In the genomic region with DNA sequence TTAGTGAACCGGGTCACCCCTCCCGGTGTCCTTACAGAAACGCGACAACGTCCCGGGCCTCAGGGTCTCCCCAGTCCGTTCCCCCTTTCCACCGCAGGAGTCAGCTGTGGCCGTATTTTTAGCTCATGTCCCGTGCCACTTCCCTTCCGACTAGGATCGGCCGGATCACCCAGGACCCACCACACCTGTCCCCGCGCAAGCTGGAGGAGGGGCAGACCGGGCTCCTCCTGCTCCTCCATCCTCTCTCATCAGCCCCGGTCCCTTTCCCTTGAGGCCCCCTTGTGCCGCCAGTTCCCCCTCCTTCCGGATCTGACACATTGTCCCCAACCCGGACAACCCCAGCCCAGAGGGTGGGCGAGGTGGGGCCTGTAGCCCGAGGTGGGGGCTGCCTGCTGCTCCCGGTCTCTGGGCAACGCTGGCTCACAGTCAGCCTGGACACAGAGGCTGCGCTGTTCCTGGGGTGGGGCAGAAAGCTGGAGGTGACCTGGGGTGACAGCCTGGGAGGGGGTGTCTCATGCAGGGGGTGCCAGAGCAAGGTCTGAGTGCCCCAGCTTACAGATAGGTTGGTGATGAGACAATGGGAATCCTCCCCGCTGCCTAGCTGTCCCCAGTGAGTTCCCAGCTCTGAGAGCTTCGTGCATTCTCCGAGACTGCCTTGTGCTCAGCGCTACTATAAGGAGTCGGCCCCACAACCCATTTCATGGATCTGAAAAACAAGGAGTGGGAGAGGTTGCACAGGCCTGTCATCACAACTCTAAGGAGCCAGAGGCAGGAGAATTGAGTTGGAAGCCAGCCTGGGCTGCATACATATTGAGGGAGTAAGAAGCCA, we compare ENCODE assay signal across 8 mouse cellular contexts. TPM values are rescaled to one million over a fixed set of nuclear protein-coding genes. Genes with fewer than 3 reads are reported as not detected.
DNase-seq lines count a peak whose midpoint lies in the region; ATAC-seq and TF ChIP-seq lines count a peak whose summit lies in the region.

No protein-coding gene starts in this region.

- TF ChIP-seq EP300 in stomach, postnatal 0 days (optimal IDR thresholded peaks at IDR 0.05): no peak

- DNase-seq in frontal cortex, postnatal 25 days (ENCODE audit: low spot score in 2 of 2): no peak
- DNase-seq in testis, postnatal 14 days (ENCODE audit: low spot score): no peak
- DNase-seq in stomach, postnatal 0 days (ENCODE audit: low spot score): no peak
- DNase-seq in adrenal gland, adult 18-20 months (ENCODE audit: low spot score in 2 of 2): no peak
- DNase-seq in embryo, embryonic 9.5 days (ENCODE audit: extremely low spot score): no peak

- H3K27ac ChIP-seq in testis, adult 2 months (ENCODE audit: control insufficient read depth, insufficient read depth, low read depth, low read length): no peak overlapping the region
- H3K27ac ChIP-seq in liver, embryonic 12.5 days: no peak overlapping the region
- no peak overlapping the region for H3K27ac ChIP-seq in stomach, postnatal 0 days (replicated peaks)

- WGBS in liver, embryonic 12.5 days (ENCODE audit: insufficient replicate concordance): 4% methylated on average over 30 of the region's 30 CpGs
- 4% methylated on average over 26 of the region's 30 CpGs for WGBS in stomach, postnatal 0 days

- peak overlapping the region; percentile 19; the same call in 1 of the 2 replicates for H3K4me2 ChIP-seq in liver, embryonic 12.5 days
- peak overlapping the region; percentile 27 for H3K4me2 ChIP-seq in stomach, postnatal 0 days (replicated peaks; ENCODE audit: low read depth)

- ATAC-seq in frontal cortex, adult (ENCODE audit: low TSS enrichment): 0 out of 2 replicates have a peak, but pooled peaks have one; percentile 29
- no peak for ATAC-seq in liver, embryonic 12.5 days
- ATAC-seq in stomach, postnatal 0 days (ENCODE audit: low FRiP score, low TSS enrichment): 0 out of 2 replicates have a peak, but pooled peaks have one; percentile 19

- no peak overlapping the region for H3K9ac ChIP-seq in liver, embryonic 12.5 days
- peak overlapping the region; percentile 8; the same call in 1 of the 2 replicates for H3K9ac ChIP-seq in stomach, postnatal 0 days (ENCODE audit: low read length)

- H3K9me3 ChIP-seq in liver, embryonic 12.5 days (replicated peaks): no peaks in the 10 kb centered on the region
- H3K9me3 ChIP-seq in stomach, postnatal 0 days (ENCODE audit: control insufficient read depth, low read length): no peaks in the 10 kb centered on the region

- H3K4me1 ChIP-seq in testis, adult 2 months (ENCODE audit: control insufficient read depth, insufficient read depth, low read length): peaks cover 4% of the 10 kb centered on the region
- no peaks in the 10 kb centered on the region; the same call in 1 of the 2 replicates for H3K4me1 ChIP-seq in liver, embryonic 12.5 days
- H3K4me1 ChIP-seq in stomach, postnatal 0 days (replicated peaks; ENCODE audit: control insufficient read depth, insufficient read depth): no peaks in the 10 kb centered on the region

- H3K4me3 ChIP-seq in testis, adult 2 months (ENCODE audit: control insufficient read depth, low read depth, low read length): peak overlapping the region; percentile 8; the same call in 1 of the 2 replicates
- H3K4me3 ChIP-seq in liver, embryonic 12.5 days: no peak overlapping the region; the same call in 1 of the 2 replicates
- no peak overlapping the region for H3K4me3 ChIP-seq in stomach, postnatal 0 days (ENCODE audit: low read depth, low read length)

- no peak for TF ChIP-seq CTCF in testis, adult 2 months (IDR thresholded peaks at IDR 0.05; ENCODE audit: control insufficient read depth, insufficient read depth, insufficient replicate concordance, low read depth, low read length)
- no peak for TF ChIP-seq CTCF in stomach, postnatal 0 days (IDR thresholded peaks at IDR 0.05; ENCODE audit: low read depth)

- no peak for TF ChIP-seq POLR2A in testis, adult 2 months (IDR thresholded peaks at IDR 0.05; ENCODE audit: control insufficient read depth, low read depth, low read length)

- H3K27me3 ChIP-seq in testis, adult 2 months (ENCODE audit: control insufficient read depth, insufficient read depth, low read length): no peaks in the 10 kb centered on the region
- H3K27me3 ChIP-seq in liver, embryonic 12.5 days (replicated peaks): peaks cover 89% of the 10 kb centered on the region
- no peaks in the 10 kb centered on the region; the same call in 1 of the 2 replicates for H3K27me3 ChIP-seq in stomach, postnatal 0 days (ENCODE audit: control insufficient read depth, insufficient read depth, low read length)

- H3K36me3 ChIP-seq in testis, adult 2 months (ENCODE audit: control insufficient read depth, insufficient read depth, low read length): no peaks in the 10 kb centered on the region
- H3K36me3 ChIP-seq in liver, embryonic 12.5 days: no peaks in the 10 kb centered on the region
- no peaks in the 10 kb centered on the region for H3K36me3 ChIP-seq in stomach, postnatal 0 days (ENCODE audit: control insufficient read depth, insufficient read depth, low read length)

RNA-seq across cellular contexts. Expression of a gene that starts 8.9 kb away (rescaled TPM):
- 0.28 and 0.63 TPM in 2 replicates for polyA plus RNA-seq in testis, adult 2 months (2012; rRNA removed)
- 1.5 and 1.7 TPM in 2 replicates for polyA plus RNA-seq in liver, embryonic 12.5 days (2016; fragmentation: Nextera tagmentation; extraction: Ambion mirVana)
- 0.31 and 0.39 TPM in 2 replicates for polyA plus RNA-seq in stomach, postnatal 0 days (2015; fragmentation: Nextera tagmentation; extraction: Ambion mirVana)
- total RNA-seq in adrenal gland, adult 18-20 months (2021): 1 to 10 TPM; 6.3 to 7.0 TPM

RNA-seq across cellular contexts. Expression of a gene that starts 13.3 kb away (rescaled TPM):
- 0.29 and 0.31 TPM in 2 replicates for polyA plus RNA-seq in testis, adult 2 months (2012; rRNA removed)
- polyA plus RNA-seq in liver, embryonic 12.5 days (2016; fragmentation: Nextera tagmentation; extraction: Ambion mirVana): 3.7 TPM in 2 replicates
- 4.4 and 5.2 TPM in 2 replicates for polyA plus RNA-seq in stomach, postnatal 0 days (2015; fragmentation: Nextera tagmentation; extraction: Ambion mirVana)
- total RNA-seq in adrenal gland, adult 18-20 months (2021): 1 to 10 TPM; 1.9 to 2.5 TPM

RNA-seq across cellular contexts. Expression of a gene that starts 27.2 kb away (rescaled TPM):
- 3.7 and 5.7 TPM in 2 replicates for polyA plus RNA-seq in testis, adult 2 months (2012; rRNA removed)
- polyA plus RNA-seq in liver, embryonic 12.5 days (2016; fragmentation: Nextera tagmentation; extraction: Ambion mirVana): 0.27 and 0.48 TPM in 2 replicates
- polyA plus RNA-seq in stomach, postnatal 0 days (2015; fragmentation: Nextera tagmentation; extraction: Ambion mirVana): 1.2 and 1.9 TPM in 2 replicates
- total RNA-seq in adrenal gland, adult 18-20 months (2021): 10 to 100 TPM; 21.2 to 57.7 TPM

RNA-seq across cellular contexts. Expression of a gene that starts 31.6 kb away (rescaled TPM):
- polyA plus RNA-seq in testis, adult 2 months (2012; rRNA removed): 1.7 and 2.7 TPM in 2 replicates
- 0.25 and 0.38 TPM in 2 replicates for polyA plus RNA-seq in liver, embryonic 12.5 days (2016; fragmentation: Nextera tagmentation; extraction: Ambion mirVana)
- polyA plus RNA-seq in stomach, postnatal 0 days (2015; fragmentation: Nextera tagmentation; extraction: Ambion mirVana): 0.48 and 0.65 TPM in 2 replicates
- 10 to 100 TPM; 53.7 to 67.4 TPM for total RNA-seq in adrenal gland, adult 18-20 months (2021)

RNA-seq across cellular contexts. Expression of a gene that starts 34.7 kb away (rescaled TPM):
- polyA plus RNA-seq in testis, adult 2 months (2012; rRNA removed): 49.9 and 56.7 TPM in 2 replicates
- polyA plus RNA-seq in liver, embryonic 12.5 days (2016; fragmentation: Nextera tagmentation; extraction: Ambion mirVana): 66.2 and 71.0 TPM in 2 replicates
- 77.0 and 83.0 TPM in 2 replicates for polyA plus RNA-seq in stomach, postnatal 0 days (2015; fragmentation: Nextera tagmentation; extraction: Ambion mirVana)
- total RNA-seq in adrenal gland, adult 18-20 months (2021): 10 to 100 TPM; 49.6 to 56.6 TPM
